Mouse (Mus musculus) G1E (cell line): ENCODE measurements at regions not wholly inside any gene's neighbourhood (a gene's known extent, or its start where the extent isn't known, plus 50 kb on each side); places are given as distances from the start of the nearest gene placed in this dataset.

ENCODE experiments used
- CTCF ChIP-seq: IDR thresholded peaks from 2 replicates; pipeline ENCODE4 v1.5.1; 2012; ENCODE audit warnings: low read depth, low read length, inconsistent platforms, mixed read lengths
- GATA1 ChIP-seq: IDR thresholded peaks from 2 replicates; pipeline ENCODE4 v1.6.1; 2012; ENCODE audit warnings: borderline replicate concordance, low read length, inconsistent platforms, mixed read lengths

DNA sequence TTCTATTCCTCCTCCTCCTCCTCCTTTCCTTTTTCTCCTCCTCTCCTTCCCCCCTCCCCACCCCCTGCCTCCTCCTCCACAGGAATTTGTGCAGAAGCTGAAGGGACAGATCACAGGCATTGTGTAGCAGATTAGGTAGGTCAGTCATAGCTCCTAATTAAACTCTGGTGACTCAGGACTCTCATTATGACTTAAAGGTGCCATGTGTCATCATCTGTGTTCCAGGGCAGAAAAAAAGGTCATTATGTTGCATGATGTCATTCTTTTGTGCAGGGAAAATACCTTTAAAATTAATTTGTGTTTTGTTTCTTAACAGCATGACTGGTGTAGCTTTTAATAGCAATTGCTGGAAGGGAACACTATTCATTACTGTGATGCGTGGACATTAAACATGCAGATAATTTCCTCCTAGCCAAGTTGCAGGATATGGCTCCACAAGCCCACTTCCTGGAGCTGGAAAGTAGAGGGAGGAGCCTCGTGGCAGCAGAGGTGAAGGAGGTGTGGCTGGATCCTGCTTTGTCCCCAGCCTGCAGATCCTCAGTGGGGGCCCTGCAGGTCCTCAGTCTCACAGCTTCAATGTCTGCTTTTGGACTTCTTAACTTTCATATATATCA lies 62.4 kb upstream of the Jazf1 start:
- TF ChIP-seq CTCF (no peak), GATA1 (no peak)
